Mouse (Mus musculus) ovary, postnatal 10 days (tissue): Measurements from ENCODE around the gene Bak1.

Experiments
- DNase-seq: peaks from one replicate; pipeline ENCODE4 v3.0.0; 2022; ENCODE audit warnings: low spot score

Gene Bak1

GRCm38 (mm10) chr17:27021076-27021475 lies 7.7 kb downstream of the Bak1 start:
- DNase-seq: no peak

DNA sequence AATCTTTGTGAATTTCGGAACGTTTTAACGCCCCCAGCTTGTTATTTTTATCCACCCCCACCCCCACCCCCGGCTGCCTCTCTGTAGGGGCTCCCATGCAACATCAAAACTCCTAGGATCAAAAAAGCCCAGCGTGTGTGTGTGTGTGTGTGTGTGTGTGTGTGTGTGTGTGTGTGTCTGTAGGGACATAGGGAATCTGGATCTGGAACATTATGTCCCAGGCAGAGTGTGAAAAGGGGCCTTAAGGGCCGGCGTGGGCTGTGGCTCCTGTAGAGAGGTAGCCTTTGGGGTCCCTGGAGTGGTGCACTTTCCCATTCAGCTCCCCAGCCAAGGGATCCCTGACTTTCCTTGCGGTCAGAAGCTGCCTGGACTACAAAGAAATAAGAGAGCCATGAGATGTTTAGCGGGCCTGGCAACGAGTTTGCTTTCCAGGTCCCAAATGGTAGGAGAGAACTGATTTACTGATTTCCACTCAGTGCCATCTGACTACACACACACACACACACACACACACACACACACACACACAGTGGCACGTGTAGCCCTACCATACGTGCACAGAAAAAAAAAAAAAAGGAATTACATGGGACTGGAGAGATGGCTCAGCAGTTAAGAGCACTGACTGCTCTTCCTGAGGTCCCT lies 10.1 kb downstream of the Bak1 start:
- no peak for DNase-seq

GRCm38 (mm10) chr17:27017564-27018499 lies 11.0 kb downstream of the Bak1 start:
- DNase-seq: peak; percentile 71

- no peak for DNase-seq
Measured at GRCm38 (mm10) chr17:27012909-27013308, 15.9 kb downstream of the Bak1 start.

- DNase-seq: no peak
Measured at GRCm38 (mm10) chr17:27011998-27012672, 16.7 kb downstream of the Bak1 start.

- DNase-seq: no peak
Measured at GRCm38 (mm10) chr17:27011167-27011566, 17.6 kb downstream of the Bak1 start.

DNA sequence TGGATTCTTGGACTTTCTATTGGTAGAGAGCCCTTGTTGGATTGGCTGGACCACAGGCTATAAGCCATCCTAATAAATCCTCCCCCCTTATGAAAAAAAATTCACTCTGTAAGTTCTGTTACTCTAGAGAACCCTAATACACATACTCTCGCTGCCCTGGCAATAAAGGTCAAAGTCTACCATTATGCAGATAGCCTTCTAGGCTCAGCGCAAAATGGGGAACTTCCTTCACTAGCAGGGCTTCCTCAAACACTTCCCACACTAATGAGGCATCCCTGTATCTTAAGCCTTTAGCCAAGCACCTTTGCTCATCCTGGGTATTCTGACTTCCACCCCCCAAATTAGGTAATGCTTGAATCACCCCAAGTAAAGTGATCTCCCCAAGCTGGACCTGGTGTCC lies 20.5 kb downstream of the Bak1 start:
- DNase-seq: no peak

DNA sequence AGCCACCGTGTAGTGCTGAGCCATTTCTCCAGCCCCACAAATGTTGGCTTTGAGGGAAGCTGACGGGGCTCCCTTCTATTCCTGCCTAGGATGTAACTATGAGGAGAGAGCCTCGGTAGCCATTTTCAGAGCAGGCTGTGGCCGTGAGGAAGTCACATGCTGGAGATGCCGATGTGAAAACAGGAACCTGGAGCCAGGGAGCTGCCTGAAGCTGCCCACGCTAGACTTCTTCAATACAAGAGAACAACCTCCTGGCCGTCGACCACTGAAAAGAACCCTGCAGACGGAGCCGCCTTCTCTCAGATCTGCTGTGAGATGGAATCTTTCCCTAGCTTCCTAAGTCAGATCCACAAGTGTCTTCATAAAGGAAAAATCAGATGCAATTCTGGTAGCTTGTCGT lies 23.2 kb downstream of the Bak1 start:
- no peak for DNase-seq

DNA sequence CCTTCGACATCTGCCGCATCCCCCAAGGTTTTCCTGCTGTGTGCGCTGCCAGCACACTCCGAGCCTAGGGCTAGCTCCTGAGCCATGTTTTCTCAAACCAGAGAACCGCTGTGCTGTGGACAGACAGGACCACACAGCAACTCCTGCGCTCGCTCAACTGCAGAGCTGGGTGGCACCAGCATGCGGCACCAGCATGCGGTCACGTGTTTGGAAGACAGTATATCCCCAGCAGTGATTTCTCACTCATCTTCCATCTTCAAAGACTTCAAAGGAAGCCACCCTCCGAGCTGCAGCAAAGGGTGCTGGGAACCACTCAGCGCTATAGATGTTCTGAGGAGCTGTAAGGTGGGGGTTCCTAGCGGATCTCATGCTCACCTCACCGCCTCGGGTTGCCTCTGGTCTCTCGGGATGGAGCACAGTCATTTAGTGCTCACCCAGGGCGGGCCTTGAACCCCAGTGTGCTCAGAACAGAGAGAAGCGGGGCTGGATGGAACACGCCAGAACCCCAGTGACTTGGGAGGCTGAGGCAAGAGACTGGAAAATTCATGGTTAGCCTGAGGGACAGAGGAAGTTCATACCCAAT lies 23.8 kb downstream of the Bak1 start:
- DNase-seq: no peak

DNA sequence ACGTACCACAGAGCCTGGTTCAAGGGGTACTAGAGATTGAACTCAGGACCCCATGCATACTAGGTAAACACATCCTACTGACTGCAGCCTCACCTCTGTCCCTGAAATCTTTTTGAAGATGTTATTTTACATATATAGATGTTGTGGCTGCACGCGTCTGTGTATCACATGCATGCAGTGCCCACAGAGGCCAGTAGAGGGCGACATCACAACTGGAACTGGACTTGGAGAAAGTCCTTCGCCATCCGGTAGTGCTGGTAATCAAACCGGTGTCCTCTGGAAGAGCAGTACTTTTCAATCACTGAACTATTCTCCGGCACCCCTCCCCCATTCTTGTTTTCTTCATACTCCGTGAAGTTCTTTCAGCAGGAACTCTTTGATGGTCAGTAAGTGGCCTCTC lies 24.4 kb downstream of the Bak1 start:
- peak; percentile 45 for DNase-seq

GRCm38 (mm10) chr17:27001889-27002288 lies 26.9 kb downstream of the Bak1 start:
- DNase-seq: no peak

DNA sequence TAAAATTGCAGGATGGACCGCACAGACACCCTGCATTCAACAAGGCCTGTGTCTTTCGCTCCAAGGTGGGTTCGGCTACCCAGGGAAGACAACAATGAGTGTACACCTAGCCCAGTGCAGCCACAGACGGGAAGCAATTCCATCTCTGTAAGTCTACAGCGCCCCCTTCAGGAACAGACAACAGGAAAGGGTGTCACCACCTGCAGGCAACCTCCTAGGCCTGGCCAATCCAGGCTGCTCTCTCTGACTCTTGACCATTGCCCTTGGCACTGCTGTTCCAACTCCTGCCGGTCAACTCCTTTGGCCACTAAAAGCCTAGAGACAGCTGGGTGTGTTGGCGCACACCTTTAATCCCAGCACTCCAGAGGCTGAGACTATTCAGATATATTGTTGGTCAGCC lies 27.7 kb downstream of the Bak1 start:
- no peak for DNase-seq

GRCm38 (mm10) chr17:26999996-27000395 lies 28.8 kb downstream of the Bak1 start:
- no peak for DNase-seq

GRCm38 (mm10) chr17:26998283-26998682 lies 30.5 kb downstream of the Bak1 start:
- DNase-seq: no peak

- no peak for DNase-seq
Measured at GRCm38 (mm10) chr17:26997661-26998060, 31.1 kb downstream of the Bak1 start.

DNA sequence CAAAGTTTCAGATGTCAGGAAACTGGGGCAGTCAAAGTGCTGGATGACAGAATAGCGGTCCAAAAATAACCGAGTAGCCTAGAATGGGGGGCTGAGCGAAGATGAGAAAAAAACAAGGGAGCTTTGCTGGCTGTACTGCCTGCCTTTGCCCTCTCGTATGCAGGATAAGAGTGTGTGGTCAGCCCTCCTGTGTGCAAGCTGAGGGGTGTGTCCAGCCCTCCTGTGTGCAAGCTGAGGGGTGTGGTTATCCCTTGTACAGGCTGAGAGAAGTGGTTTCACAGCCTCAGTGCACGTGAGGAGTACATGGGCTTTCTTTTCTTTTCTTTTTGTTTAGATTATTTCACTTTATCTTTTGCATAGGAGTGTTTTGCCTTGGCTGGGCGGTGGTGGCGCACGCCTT lies 33.2 kb downstream of the Bak1 start:
- DNase-seq: no peak

GRCm38 (mm10) chr17:26995006-26995405 lies 33.8 kb downstream of the Bak1 start:
- DNase-seq: no peak

DNA sequence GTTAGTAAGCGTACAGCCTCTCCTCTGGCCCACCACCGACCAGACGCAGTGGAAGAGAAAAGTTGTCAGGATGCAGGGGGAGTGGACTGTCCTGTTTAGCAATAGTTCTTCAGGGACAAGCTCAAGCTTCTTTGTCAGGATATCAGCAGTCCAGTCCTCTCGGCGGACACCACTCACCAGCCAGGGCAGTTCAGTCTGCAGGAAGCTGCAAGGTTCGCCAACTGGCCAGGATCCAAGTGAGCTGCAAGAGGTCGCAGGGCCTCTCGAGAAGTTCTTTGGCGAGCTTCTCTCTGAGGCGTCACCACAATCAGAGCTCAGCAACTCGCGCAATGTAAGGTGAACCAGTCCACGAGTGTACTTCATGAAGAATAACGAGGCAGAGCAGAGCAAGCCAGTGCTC lies 34.4 kb downstream of the Bak1 start:
- DNase-seq: no peak

DNA sequence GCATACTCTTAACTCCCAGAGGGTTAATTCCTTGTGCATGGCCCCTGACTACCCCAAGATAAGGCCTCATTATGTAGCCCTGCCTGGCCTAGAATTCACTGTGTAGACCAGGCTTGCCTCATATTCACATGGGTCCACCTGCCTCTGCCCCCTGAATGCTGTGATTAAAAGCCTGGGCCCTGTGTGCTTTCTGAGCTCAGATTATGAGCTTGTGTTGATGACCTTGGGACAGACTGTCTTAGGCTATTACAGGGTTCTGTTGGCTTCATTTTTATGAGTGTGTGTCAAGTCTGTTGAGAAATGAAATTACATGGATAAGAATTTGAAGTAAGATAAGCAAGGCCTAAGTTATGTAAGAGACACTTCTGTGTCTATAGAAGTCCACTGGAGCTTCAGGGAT lies 38.3 kb downstream of the Bak1 start:
- no peak for DNase-seq

DNA sequence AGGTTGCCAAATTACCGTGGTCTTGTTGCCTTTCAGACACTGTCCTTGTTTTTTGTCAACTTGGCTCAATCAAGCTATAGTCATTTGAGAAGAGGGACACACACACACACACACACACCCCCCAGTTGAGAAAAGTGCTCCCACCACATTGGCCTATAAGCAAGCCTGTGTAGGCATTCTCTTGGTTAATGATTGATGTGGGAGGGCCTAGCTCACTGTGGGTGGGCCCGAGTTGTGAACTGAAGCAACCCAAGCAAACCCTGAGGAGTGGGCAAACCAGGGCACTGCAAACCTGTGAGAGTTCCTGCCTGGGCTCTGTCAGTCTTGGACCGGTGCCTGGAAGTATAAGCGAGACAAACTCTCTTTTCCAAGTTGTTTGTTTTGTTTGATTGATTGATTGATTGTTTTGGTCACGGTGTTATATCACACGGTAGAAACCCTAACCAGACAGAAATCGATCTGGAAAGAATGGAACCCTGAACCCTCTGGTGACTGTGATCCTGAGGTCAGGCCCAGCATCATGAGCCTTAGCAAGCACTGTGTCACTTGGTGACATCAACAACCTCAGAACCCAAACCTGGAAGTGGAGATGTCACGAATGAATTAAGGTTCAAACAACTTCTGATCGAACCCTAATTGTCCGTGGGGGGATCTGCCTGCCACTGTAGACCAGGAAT lies 43.2 kb downstream of the Bak1 start:
- no peak for DNase-seq

GRCm38 (mm10) chr17:26983382-26983781 lies 45.4 kb downstream of the Bak1 start:
- DNase-seq: no peak

- DNase-seq: no peak
Measured at GRCm38 (mm10) chr17:26981050-26981449, 47.8 kb downstream of the Bak1 start.
